In genomic region chr1:132202771-132203170, GRCm38 (mm10) we compare ENCODE assay signal across 19 mouse cellular contexts. TPM values are rescaled to one million over a fixed set of nuclear protein-coding genes. Genes with fewer than 3 reads are reported as not detected.
DNase-seq lines count a peak whose midpoint lies in the region; ATAC-seq and TF ChIP-seq lines count a peak whose summit lies in the region.
"Had no signal": no experiment of that assay in that cellular context is flagged by ENCODE, and none has a peak within 500 bp of the region (broad histone marks: within the 10 kb centered on the region; RNA-seq: fewer than 3 reads in every experiment).

No protein-coding gene starts in this region.

- whole genome bisulfite sequencing in hindbrain, postnatal 0 days: 91% methylated on average over 5 of the region's 5 CpGs
- WGBS in hindbrain, embryonic 12.5 days: 96% methylated on average over 5 of the region's 5 CpGs
- 74% methylated on average over 5 of the region's 5 CpGs for WGBS in forebrain, postnatal 0 days
- WGBS in midbrain, postnatal 0 days: 89% methylated on average over 5 of the region's 5 CpGs

- H3K27me3 ChIP-seq in hindbrain, postnatal 0 days (ENCODE audit: insufficient read depth, low read length): no peaks in the 10 kb centered on the region
- 0 out of 2 replicates have a peak, but pooled peaks cover 4% of the 10 kb centered on the region for H3K27me3 ChIP-seq in hindbrain, embryonic 12.5 days
- no peaks in the 10 kb centered on the region for H3K27me3 ChIP-seq in forebrain, postnatal 0 days (ENCODE audit: insufficient read depth, low read length)
- H3K27me3 ChIP-seq in midbrain, postnatal 0 days (ENCODE audit: insufficient read depth, low read length): no peaks in the 10 kb centered on the region

- no peak for ATAC-seq in cerebellum, adult (ENCODE audit: insufficient number of reproducible peaks, low FRiP score, low TSS enrichment)
- no peak for ATAC-seq in hindbrain, postnatal 0 days
- ATAC-seq in hindbrain, embryonic 12.5 days (ENCODE audit: low FRiP score): no peak
- ATAC-seq in forebrain, postnatal 0 days: no peak
- ATAC-seq in midbrain, postnatal 0 days (ENCODE audit: low FRiP score): no peak
- ATAC-seq: hindbrain, embryonic 16.5 days had no signal

- H3K4me3 ChIP-seq in hindbrain, postnatal 0 days (ENCODE audit: low read length): no peak overlapping the region
- H3K4me3 ChIP-seq in hindbrain, embryonic 12.5 days: no peak overlapping the region
- no peak overlapping the region for H3K4me3 ChIP-seq in forebrain, postnatal 0 days (ENCODE audit: low read depth, low read length)
- H3K4me3 ChIP-seq in midbrain, postnatal 0 days (ENCODE audit: low read depth, low read length): no peak overlapping the region
- H3K4me3 ChIP-seq: limb, embryonic 12.5 days had no signal

- no peaks in the 10 kb centered on the region for H3K9me3 ChIP-seq in hindbrain, postnatal 0 days (ENCODE audit: low read length)
- no peaks in the 10 kb centered on the region for H3K9me3 ChIP-seq in hindbrain, embryonic 12.5 days (replicated peaks)
- no peaks in the 10 kb centered on the region for H3K9me3 ChIP-seq in forebrain, postnatal 0 days (ENCODE audit: low read length)
- no peaks in the 10 kb centered on the region for H3K9me3 ChIP-seq in midbrain, postnatal 0 days (ENCODE audit: low read length)
- H3K9me3 ChIP-seq: limb, embryonic 12.5 days had no signal

- H3K9ac ChIP-seq in hindbrain, postnatal 0 days (replicated peaks; ENCODE audit: low read length): no peak overlapping the region
- H3K9ac ChIP-seq in hindbrain, embryonic 12.5 days: no peak overlapping the region
- H3K9ac ChIP-seq in forebrain, postnatal 0 days: no peak overlapping the region
- no peak overlapping the region for H3K9ac ChIP-seq in midbrain, postnatal 0 days (replicated peaks; ENCODE audit: low read length, poor library complexity, severe bottlenecking)
- H3K9ac ChIP-seq: limb, embryonic 12.5 days had no signal

- no peak for TF ChIP-seq CTCF in hindbrain, postnatal 0 days (IDR thresholded peaks at IDR 0.05; ENCODE audit: low read depth)
- no peak for TF ChIP-seq CTCF in forebrain, postnatal 0 days (IDR thresholded peaks at IDR 0.05; ENCODE audit: low read depth)
- TF ChIP-seq CTCF in midbrain, postnatal 0 days (IDR thresholded peaks at IDR 0.05): no peak

- H3K36me3 ChIP-seq in hindbrain, postnatal 0 days (ENCODE audit: insufficient read depth, low read length): no peaks in the 10 kb centered on the region
- H3K36me3 ChIP-seq in hindbrain, embryonic 12.5 days: no peaks in the 10 kb centered on the region
- no peaks in the 10 kb centered on the region for H3K36me3 ChIP-seq in forebrain, postnatal 0 days (ENCODE audit: insufficient read depth)
- H3K36me3 ChIP-seq in midbrain, postnatal 0 days (ENCODE audit: insufficient read depth, low read length): no peaks in the 10 kb centered on the region
- H3K36me3 ChIP-seq: limb, embryonic 12.5 days had no signal

- peaks cover 14% of the 10 kb centered on the region for H3K4me1 ChIP-seq in hindbrain, postnatal 0 days (ENCODE audit: insufficient read depth, low read length)
- H3K4me1 ChIP-seq in hindbrain, embryonic 12.5 days: peaks cover 64% of the 10 kb centered on the region
- H3K4me1 ChIP-seq in forebrain, postnatal 0 days (ENCODE audit: insufficient read depth): peaks cover 30% of the 10 kb centered on the region
- H3K4me1 ChIP-seq in midbrain, postnatal 0 days (ENCODE audit: insufficient read depth, low read length): peaks cover 23% of the 10 kb centered on the region; the same call in 1 of the 2 replicates

- no peak overlapping the region for H3K4me2 ChIP-seq in hindbrain, postnatal 0 days (ENCODE audit: low read depth, low read length)
- H3K4me2 ChIP-seq in hindbrain, embryonic 12.5 days (replicated peaks): no peak overlapping the region
- H3K4me2 ChIP-seq in forebrain, postnatal 0 days (ENCODE audit: low read depth): no peak overlapping the region
- H3K4me2 ChIP-seq in midbrain, postnatal 0 days (ENCODE audit: low read depth, low read length, poor library complexity, severe bottlenecking): no peak overlapping the region
- H3K4me2 ChIP-seq: limb, embryonic 12.5 days had no signal

- peak overlapping the region; percentile 32; the same call in 1 of the 2 replicates for H3K27ac ChIP-seq in hindbrain, postnatal 0 days
- H3K27ac ChIP-seq in hindbrain, embryonic 12.5 days: no peak overlapping the region
- H3K27ac ChIP-seq in forebrain, postnatal 0 days (ENCODE audit: low read depth, low read length): peak overlapping the region; percentile 22; the same call in 1 of the 2 replicates
- H3K27ac ChIP-seq in midbrain, postnatal 0 days (ENCODE audit: low read depth, low read length): peak overlapping the region; percentile 32; the same call in 1 of the 2 replicates
- H3K27ac ChIP-seq: limb, embryonic 12.5 days had no signal

- peak; percentile 67 to 68 for DNase-seq in cerebellum, postnatal 14 days
- DNase-seq in hindbrain, postnatal 0 days (ENCODE audit: low spot score): no peak
- DNase-seq in forebrain, postnatal 0 days: no peak
- DNase-seq in midbrain, postnatal 0 days (ENCODE audit: low spot score): no peak
- DNase-seq in thymus, postnatal 10 days (ENCODE audit: low spot score in 2 of 2): no peak
- DNase-seq in adrenal gland, adult (ENCODE audit: inconsistent age in 2 of 2, low spot score in 1 of 2): no peak
- DNase-seq: adrenal gland, adult 2 months; kidney, adult 9 months; lung, postnatal 4 days; right cerebral cortex, postnatal 4 days had no signal

RNA-seq across cellular contexts. Expression of gene AC124108.1, which starts 11.5 kb away (rescaled TPM):
- 2.0 and 4.8 TPM in 2 replicates for total RNA-seq in hindbrain, postnatal 0 days (2014; rRNA removed)
- 0.50 and 0.70 TPM in 2 replicates for polyA plus RNA-seq in hindbrain, postnatal 0 days (2015; fragmentation: Nextera tagmentation; extraction: Ambion mirVana)
- 3.6 and 4.1 TPM in 2 replicates for polyA plus RNA-seq in hindbrain, embryonic 12.5 days (2016; fragmentation: Nextera tagmentation; extraction: Ambion mirVana)
- total RNA-seq in forebrain, postnatal 0 days (2014; rRNA removed): 3.4 and 5.0 TPM in 2 replicates
- polyA plus RNA-seq in forebrain, postnatal 0 days (2015; fragmentation: Nextera tagmentation; extraction: Ambion mirVana): 0.31 and 0.48 TPM in 2 replicates
- 3.9 and 6.9 TPM in 2 replicates for total RNA-seq in midbrain, postnatal 0 days (2014; rRNA removed)
- 0.50 and 0.54 TPM in 2 replicates for polyA plus RNA-seq in midbrain, postnatal 0 days (2015; fragmentation: Nextera tagmentation; extraction: Ambion mirVana)
- polyA plus RNA-seq: heart, embryonic 16.5 days; liver, embryonic 16.5 days; thymus, postnatal 0 days had no signal

RNA-seq across cellular contexts. Expression of gene Lemd1, which starts 11.5 kb away (rescaled TPM):
- 10.9 and 16.6 TPM in 2 replicates for total RNA-seq in hindbrain, postnatal 0 days (2014; rRNA removed)
- polyA plus RNA-seq in hindbrain, postnatal 0 days (2015; fragmentation: Nextera tagmentation; extraction: Ambion mirVana): 7.9 and 9.0 TPM in 2 replicates
- 10.8 and 12.7 TPM in 2 replicates for polyA plus RNA-seq in hindbrain, embryonic 12.5 days (2016; fragmentation: Nextera tagmentation; extraction: Ambion mirVana)
- 13.3 and 14.9 TPM in 2 replicates for total RNA-seq in forebrain, postnatal 0 days (2014; rRNA removed)
- polyA plus RNA-seq in forebrain, postnatal 0 days (2015; fragmentation: Nextera tagmentation; extraction: Ambion mirVana): 14.7 and 15.1 TPM in 2 replicates
- total RNA-seq in midbrain, postnatal 0 days (2014; rRNA removed): 9.3 and 12.6 TPM in 2 replicates
- polyA plus RNA-seq in midbrain, postnatal 0 days (2015; fragmentation: Nextera tagmentation; extraction: Ambion mirVana): 11.3 and 12.6 TPM in 2 replicates
- polyA plus RNA-seq: heart, embryonic 16.5 days; liver, embryonic 16.5 days had no signal

RNA-seq across cellular contexts. Expression of gene Gm10188, which starts 26.8 kb away (rescaled TPM):
- not detected in 2 replicates for total RNA-seq in hindbrain, postnatal 0 days (2014; rRNA removed)
- 0.28 TPM in 1 of 2 replicates, not detected in the other for polyA plus RNA-seq in hindbrain, postnatal 0 days (2015; fragmentation: Nextera tagmentation; extraction: Ambion mirVana)
- 0.49 TPM in 1 of 2 replicates, not detected in the other for polyA plus RNA-seq in hindbrain, embryonic 12.5 days (2016; fragmentation: Nextera tagmentation; extraction: Ambion mirVana)
- 0.92 TPM in 1 of 2 replicates, not detected in the other for total RNA-seq in forebrain, postnatal 0 days (2014; rRNA removed)
- not detected in 2 replicates for polyA plus RNA-seq in forebrain, postnatal 0 days (2015; fragmentation: Nextera tagmentation; extraction: Ambion mirVana)
- total RNA-seq in midbrain, postnatal 0 days (2014; rRNA removed): not detected in 2 replicates
- 0.22 TPM in 1 of 2 replicates, not detected in the other for polyA plus RNA-seq in midbrain, postnatal 0 days (2015; fragmentation: Nextera tagmentation; extraction: Ambion mirVana)
- total RNA-seq: adrenal gland, adult 2 months; layer of hippocampus, adult 8-10 months had no signal
- polyA plus RNA-seq: adrenal gland, adult 2 months; embryonic facial prominence, embryonic 14.5 days; heart, embryonic 16.5 days; hindbrain, embryonic 16.5 days; limb, embryonic 12.5 days; liver, embryonic 16.5 days; thymus, postnatal 0 days had no signal

Comparison
In these comparisons a context has a peak if more than half of its experiments do, and no peak if none do; other contexts are left out.
1. DNase-seq: peak in cerebellum, postnatal 14 days (2 of 2); none in hindbrain, postnatal 0 days (single experiment), forebrain, postnatal 0 days (single experiment), midbrain, postnatal 0 days (single experiment), thymus, postnatal 10 days (0 of 2) and adrenal gland, adult (0 of 2).